Mouse (Mus musculus) hindbrain, embryonic 12.5 days (tissue): Measurements from ENCODE around the gene Arhgef15. TPM values are rescaled to one million over a fixed set of nuclear protein-coding genes. Genes with fewer than 3 reads are reported as not detected.
"Not testable (repeated sequence)": the region's sequence is repeated elsewhere in the genome, so short reads cannot be mapped to it uniquely, and the experiment has no call there.

Experiments
- ATAC-seq: fragments of 200-750 bp; cut with Nextera tagmentation; 2 replicates; pipeline ENCODE4 v1.8.0; 2017; ENCODE audit warnings: moderate TSS enrichment; ENCODE audit not compliant: low FRiP score
- H3K27ac ChIP-seq: fragments of 300-500 bp; sonication (generic); 2 replicates; pipeline ENCODE4 v1.5.1; 2016; ENCODE audit warnings: mild to moderate bottlenecking
- H3K27me3 ChIP-seq: fragments of 300-500 bp; sonication (generic); 2 replicates; pipeline ENCODE4 v1.6.1; 2016; ENCODE audit warnings: mild to moderate bottlenecking
- H3K36me3 ChIP-seq: fragments of 300-500 bp; sonication (generic); 2 replicates; pipeline ENCODE4 v1.6.1; 2016; ENCODE audit warnings: mild to moderate bottlenecking
- H3K4me1 ChIP-seq: fragments of 300-500 bp; sonication (generic); 2 replicates; pipeline ENCODE4 v1.6.1; 2016
- H3K4me2 ChIP-seq: fragments of 300-500 bp; sonication (generic); replicated peaks from 2 replicates; pipeline ENCODE4 v1.6.1; 2016; ENCODE audit warnings: mild to moderate bottlenecking
- H3K4me3 ChIP-seq: fragments of 300-500 bp; sonication (generic); 2 replicates; pipeline ENCODE4 v1.5.1; 2016; ENCODE audit warnings: mild to moderate bottlenecking
- H3K9ac ChIP-seq: fragments of 300-500 bp; sonication (generic); 2 replicates; pipeline ENCODE4 v1.6.1; 2016; ENCODE audit warnings: mild to moderate bottlenecking, moderate library complexity
- H3K9me3 ChIP-seq: fragments of 300-500 bp; sonication (generic); replicated peaks from 2 replicates; pipeline ENCODE4 v1.6.1; 2016; ENCODE audit warnings: mild to moderate bottlenecking
- WGBS: fragments of 180-500 bp; shearing (Covaris S2); methylation state at CpG from one replicate; pipeline ENCODE4 v1.1.7; 2016; 5-methylcytosine and 5-hydroxymethylcytosine counted together
- polyA plus RNA-seq: library from polyadenylated mRNA; unstranded; fragments of >200 nt; fragmentation: Nextera tagmentation; extraction: Ambion mirVana; gene quantifications from 2 replicates; pipeline ENCODE4 v1.2.1, GENCODE M21; 2016

The Arhgef15 gene
- polyA plus RNA-seq, 1 experiment from 2014 or later: 8.5 TPM

- Histone ChIP-seq H3K9me3 (no peaks in the 10 kb centered on the region), H3K4me3 (no peak overlapping the region), H3K9ac (no peak overlapping the region), H3K4me2 (no peak overlapping the region), H3K36me3 (0 out of 2 replicates have a peak, but pooled peaks cover 2% of the 10 kb centered on the region), H3K27ac (no peak overlapping the region), H3K27me3 (0 out of 2 replicates have a peak, but pooled peaks cover 12% of the 10 kb centered on the region), H3K4me1 (peaks cover 9% of the 10 kb centered on the region)
- WGBS: 88% methylated on average over 1 of the region's 1 CpGs
- no peak for ATAC-seq
Observed at GRCm38 (mm10) chr11:68975601-68976000, 18.3 kb upstream of the Arhgef15 start.

GRCm38 (mm10) chr11:68975085-68975484, 17.8 kb upstream of the Arhgef15 start, which contains the start of gene Rangrf:
Rangrf (minus strand) TSS chr11:68975185.
- peak within 1 kb of the TSS; percentile 66 for H3K4me2 ChIP-seq
- H3K4me1 ChIP-seq: peaks cover 9% of the 10 kb centered on the region
- H3K27ac ChIP-seq: no peak within 1 kb of the TSS
- 0 out of 2 replicates have a peak, but pooled peaks cover 2% of the 10 kb centered on the region for H3K36me3 ChIP-seq
- H3K9ac ChIP-seq: peak within 1 kb of the TSS; percentile 43; the same call in 1 of the 2 replicates
- 85% methylated on average over 7 of the region's 7 CpGs for WGBS
- ATAC-seq: no peak
- peak within 1 kb of the TSS; percentile 46 for H3K4me3 ChIP-seq
- 0 out of 2 replicates have a peak, but pooled peaks cover 12% of the 10 kb centered on the region for H3K27me3 ChIP-seq
- H3K9me3 ChIP-seq: no peaks in the 10 kb centered on the region

- Histone ChIP-seq H3K27me3 (0 out of 2 replicates have a peak, but pooled peaks cover 12% of the 10 kb centered on the region), H3K36me3 (0 out of 2 replicates have a peak, but pooled peaks cover 2% of the 10 kb centered on the region), H3K9ac (peak overlapping the region; percentile 43; the same call in 1 of the 2 replicates), H3K4me1 (peaks cover 9% of the 10 kb centered on the region), H3K4me2 (peak overlapping the region; percentile 66), H3K27ac (no peak overlapping the region), H3K4me3 (peak overlapping the region; percentile 46), H3K9me3 (no peaks in the 10 kb centered on the region)
- 31% methylated on average over 6 of the region's 6 CpGs for WGBS
- 0 out of 2 replicates have a peak, but pooled peaks have one; percentile 4 for ATAC-seq
Observed at GRCm38 (mm10) chr11:68974059-68974450, 16.8 kb upstream of the Arhgef15 start.

- under 1% methylated on average over 38 of the region's 38 CpGs for WGBS
- Histone ChIP-seq H3K4me3 (peak overlapping the region; percentile 46), H3K4me1 (peaks cover 12% of the 10 kb centered on the region), H3K4me2 (peak overlapping the region; percentile 66), H3K9ac (peak overlapping the region; percentile 43), H3K27me3 (0 out of 2 replicates have a peak, but pooled peaks cover 15% of the 10 kb centered on the region)
- ATAC-seq: peak; percentile 89
- H3K27ac ChIP-seq, H3K36me3 ChIP-seq, H3K9me3 ChIP-seq: not testable (repeated sequence)
Observed at GRCm38 (mm10) chr11:68973250-68974058, 16.2 kb upstream of the Arhgef15 start.

GRCm38 (mm10) chr11:68970232-68970631, 13.0 kb upstream of the Arhgef15 start:
- Histone ChIP-seq H3K27ac (no peak overlapping the region), H3K4me2 (no peak overlapping the region), H3K4me1 (peaks cover 18% of the 10 kb centered on the region), H3K4me3 (no peak overlapping the region), H3K27me3 (0 out of 2 replicates have a peak, but pooled peaks cover 7% of the 10 kb centered on the region), H3K9me3 (no peaks in the 10 kb centered on the region), H3K9ac (no peak overlapping the region), H3K36me3 (0 out of 2 replicates have a peak, but pooled peaks cover 2% of the 10 kb centered on the region)
- WGBS: 83% methylated on average over 4 of the region's 4 CpGs
- ATAC-seq: no peak

- no peaks in the 10 kb centered on the region for H3K9me3 ChIP-seq
- no peak overlapping the region for H3K9ac ChIP-seq
- 87% methylated on average over 11 of the region's 11 CpGs for WGBS
- 0 out of 2 replicates have a peak, but pooled peaks cover 2% of the 10 kb centered on the region for H3K36me3 ChIP-seq
- 0 out of 2 replicates have a peak, but pooled peaks cover 3% of the 10 kb centered on the region for H3K27me3 ChIP-seq
- peaks cover 14% of the 10 kb centered on the region for H3K4me1 ChIP-seq
- H3K4me2 ChIP-seq: peak overlapping the region; percentile 84; the same call in 1 of the 2 replicates
- no peak overlapping the region for H3K27ac ChIP-seq
- peak overlapping the region; percentile 57; the same call in 1 of the 2 replicates for H3K4me3 ChIP-seq
- ATAC-seq: no peak
Observed at GRCm38 (mm10) chr11:68968752-68969151, 11.5 kb upstream of the Arhgef15 start.

GRCm38 (mm10) chr11:68967337-68968282, 10.3 kb upstream of the Arhgef15 start, which contains the start of gene Slc25a35:
Slc25a35 (plus strand) TSS chr11:68968131.
- H3K27me3 ChIP-seq: 0 out of 2 replicates have a peak, but pooled peaks cover 3% of the 10 kb centered on the region
- peak within 1 kb of the TSS; percentile 84 for H3K4me2 ChIP-seq
- peak; percentile 94 for ATAC-seq
- H3K36me3 ChIP-seq: 0 out of 2 replicates have a peak, but pooled peaks cover 2% of the 10 kb centered on the region
- under 1% methylated on average over 50 of the region's 50 CpGs for WGBS
- peak within 1 kb of the TSS; percentile 57 for H3K4me3 ChIP-seq
- peak within 1 kb of the TSS; percentile 72 for H3K9ac ChIP-seq
- H3K4me1 ChIP-seq: peaks cover 9% of the 10 kb centered on the region
- peak within 1 kb of the TSS; percentile 67 for H3K27ac ChIP-seq
- H3K9me3 ChIP-seq: no peaks in the 10 kb centered on the region

- WGBS: 66% methylated on average over 1 of the region's 1 CpGs
- no peak overlapping the region for H3K27ac ChIP-seq
- no peak overlapping the region for H3K4me2 ChIP-seq
- no peak for ATAC-seq
- H3K4me1 ChIP-seq: peaks cover 9% of the 10 kb centered on the region
- H3K36me3 ChIP-seq: 0 out of 2 replicates have a peak, but pooled peaks cover 2% of the 10 kb centered on the region
- 0 out of 2 replicates have a peak, but pooled peaks cover 3% of the 10 kb centered on the region for H3K27me3 ChIP-seq
- no peak overlapping the region for H3K9ac ChIP-seq
- H3K4me3 ChIP-seq: no peak overlapping the region
- H3K9me3 ChIP-seq: no peaks in the 10 kb centered on the region
Observed at GRCm38 (mm10) chr11:68966554-68966953, 9.3 kb upstream of the Arhgef15 start.

- Histone ChIP-seq H3K9me3 (no peaks in the 10 kb centered on the region), H3K4me2 (no peak overlapping the region), H3K27ac (no peak overlapping the region), H3K36me3 (no peaks in the 10 kb centered on the region), H3K4me1 (peaks cover 9% of the 10 kb centered on the region), H3K9ac (no peak overlapping the region), H3K27me3 (0 out of 2 replicates have a peak, but pooled peaks cover 3% of the 10 kb centered on the region), H3K4me3 (no peak overlapping the region)
- no peak for ATAC-seq
- WGBS: 31% methylated on average over 3 of the region's 3 CpGs
Observed at GRCm38 (mm10) chr11:68965845-68966244, 8.6 kb upstream of the Arhgef15 start.

GRCm38 (mm10) chr11:68965050-68965449, 7.8 kb upstream of the Arhgef15 start:
- H3K4me2 ChIP-seq: no peak overlapping the region
- H3K27me3 ChIP-seq: 0 out of 2 replicates have a peak, but pooled peaks cover 3% of the 10 kb centered on the region
- ATAC-seq: no peak

GRCm38 (mm10) chr11:68963405-68963804, 6.1 kb upstream of the Arhgef15 start:
- Histone ChIP-seq H3K9ac (no peak overlapping the region), H3K36me3 (no peaks in the 10 kb centered on the region), H3K4me1 (peaks cover 5% of the 10 kb centered on the region), H3K9me3 (no peaks in the 10 kb centered on the region), H3K4me3 (no peak overlapping the region), H3K4me2 (no peak overlapping the region), H3K27me3 (peaks cover 3% of the 10 kb centered on the region; the same call in 1 of the 2 replicates), H3K27ac (no peak overlapping the region)
- WGBS: 77% methylated on average over 2 of the region's 2 CpGs
- ATAC-seq: no peak

More at GRCm38 (mm10) chr11:68965050-68965449, 7.8 kb upstream of the Arhgef15 start:
- peaks cover 9% of the 10 kb centered on the region for H3K4me1 ChIP-seq
- H3K9ac ChIP-seq: no peak overlapping the region
- H3K9me3 ChIP-seq: no peaks in the 10 kb centered on the region
- no peak overlapping the region for H3K4me3 ChIP-seq
- H3K27ac ChIP-seq: no peak overlapping the region
- no peaks in the 10 kb centered on the region for H3K36me3 ChIP-seq
